Mouse (Mus musculus): ENCODE measurements around the gene Tcp11l1. TPM values are rescaled to one million over a fixed set of nuclear protein-coding genes. Genes with fewer than 3 reads are reported as not detected.

Gene Tcp11l1
- polyA plus RNA-seq, 1 experiment = 11.6 TPM

GRCm38 (mm10) chr2:104739691-104740090 lies 27.7 kb upstream of the Tcp11l1 start:
- Histone ChIP-seq H3K79me2 (ENCODE audit: control insufficient read depth, insufficient read depth) (peaks cover 65% of the 10 kb centered on the region), H3K36me3 (ENCODE audit: control insufficient read depth, insufficient read depth) (no peaks in the 10 kb centered on the region), H3K4me3 (ENCODE audit: insufficient read depth, poor library complexity, severe bottlenecking) (no peak overlapping the region), H3K79me3 (ENCODE audit: low read depth) (peaks cover 27% of the 10 kb centered on the region), H3ac (ENCODE audit: control insufficient read depth, insufficient read length, low read depth) (no peak overlapping the region), H3K27me3 (ENCODE audit: control insufficient read depth, insufficient read depth, insufficient read length) (no peaks in the 10 kb centered on the region)
- no peak for TF ChIP-seq CEBPB (IDR thresholded peaks at IDR 0.05; ENCODE audit: low read depth)
- no peak for TF ChIP-seq MYOG (IDR thresholded peaks at IDR 0.05; ENCODE audit: control insufficient read depth, extremely low read depth, insufficient read length)
- no peak for TF ChIP-seq MAX (IDR thresholded peaks at IDR 0.05)
- no peak for TF ChIP-seq CTCF (IDR thresholded peaks at IDR 0.05; ENCODE audit: control insufficient read depth, insufficient read depth, insufficient read length)
- TF ChIP-seq USF1 (IDR thresholded peaks at IDR 0.05; ENCODE audit: low read depth) = no peak
- TF ChIP-seq MYOD1 (IDR thresholded peaks at IDR 0.05; ENCODE audit: control insufficient read depth, insufficient read length, low read depth) = no peak
- TF ChIP-seq FOSL1 (IDR thresholded peaks at IDR 0.05; ENCODE audit: insufficient read depth, low read length, poor library complexity, severe bottlenecking) = no peak

GRCm38 (mm10) chr2:104736241-104736640 lies 24.3 kb upstream of the Tcp11l1 start:
- TF ChIP-seq CTCF (IDR thresholded peaks at IDR 0.05; ENCODE audit: control insufficient read depth, insufficient read depth, insufficient read length) (no peak), MYOD1 (IDR thresholded peaks at IDR 0.05; ENCODE audit: control insufficient read depth, insufficient read length, low read depth) (no peak), USF1 (IDR thresholded peaks at IDR 0.05; ENCODE audit: low read depth) (no peak), MAX (IDR thresholded peaks at IDR 0.05) (no peak), FOSL1 (IDR thresholded peaks at IDR 0.05; ENCODE audit: insufficient read depth, low read length, poor library complexity, severe bottlenecking) (no peak), MYOG (IDR thresholded peaks at IDR 0.05; ENCODE audit: control insufficient read depth, extremely low read depth, insufficient read length) (no peak), CEBPB (IDR thresholded peaks at IDR 0.05; ENCODE audit: low read depth) (no peak)
- H3K4me3 ChIP-seq (ENCODE audit: insufficient read depth, poor library complexity, severe bottlenecking) = no peak overlapping the region
- no peaks in the 10 kb centered on the region for H3K36me3 ChIP-seq (ENCODE audit: control insufficient read depth, insufficient read depth)
- H3K27me3 ChIP-seq (ENCODE audit: control insufficient read depth, insufficient read depth, insufficient read length) = no peaks in the 10 kb centered on the region
- H3K79me3 ChIP-seq (ENCODE audit: low read depth) = peaks cover 23% of the 10 kb centered on the region
- H3ac ChIP-seq (ENCODE audit: control insufficient read depth, insufficient read length, low read depth) = no peak overlapping the region
- H3K79me2 ChIP-seq (ENCODE audit: control insufficient read depth, insufficient read depth) = peaks cover 65% of the 10 kb centered on the region

GRCm38 (mm10) chr2:104732562-104733256 lies 20.7 kb upstream of the Tcp11l1 start:
- peaks cover 12% of the 10 kb centered on the region for H3K79me3 ChIP-seq (ENCODE audit: low read depth)
- no peaks in the 10 kb centered on the region for H3K27me3 ChIP-seq (ENCODE audit: control insufficient read depth, insufficient read depth, insufficient read length)
- no peak overlapping the region for H3K4me3 ChIP-seq (ENCODE audit: insufficient read depth, poor library complexity, severe bottlenecking)
- no peak overlapping the region for H3ac ChIP-seq (ENCODE audit: control insufficient read depth, insufficient read length, low read depth)
- peaks cover 33% of the 10 kb centered on the region for H3K79me2 ChIP-seq (ENCODE audit: control insufficient read depth, insufficient read depth)
- peaks cover 11% of the 10 kb centered on the region for H3K36me3 ChIP-seq (ENCODE audit: control insufficient read depth, insufficient read depth)
- TF ChIP-seq FOSL1 (IDR thresholded peaks at IDR 0.05; ENCODE audit: insufficient read depth, low read length, poor library complexity, severe bottlenecking) (no peak), USF1 (IDR thresholded peaks at IDR 0.05; ENCODE audit: low read depth) (no peak)

- Histone ChIP-seq H3K79me3 (ENCODE audit: low read depth) (peaks cover 11% of the 10 kb centered on the region), H3K36me3 (ENCODE audit: control insufficient read depth, insufficient read depth) (peaks cover 18% of the 10 kb centered on the region), H3ac (ENCODE audit: control insufficient read depth, insufficient read length, low read depth) (no peak overlapping the region), H3K79me2 (ENCODE audit: control insufficient read depth, insufficient read depth) (peaks cover 29% of the 10 kb centered on the region), H3K27me3 (ENCODE audit: control insufficient read depth, insufficient read depth, insufficient read length) (no peaks in the 10 kb centered on the region), H3K4me3 (ENCODE audit: insufficient read depth, poor library complexity, severe bottlenecking) (no peak overlapping the region)
- TF ChIP-seq CTCF (IDR thresholded peaks at IDR 0.05; ENCODE audit: control insufficient read depth, insufficient read depth, insufficient read length) (no peak), FOSL1 (IDR thresholded peaks at IDR 0.05; ENCODE audit: insufficient read depth, low read length, poor library complexity, severe bottlenecking) (no peak), MAX (IDR thresholded peaks at IDR 0.05) (peak; percentile 52), USF1 (IDR thresholded peaks at IDR 0.05; ENCODE audit: low read depth) (no peak), CEBPB (IDR thresholded peaks at IDR 0.05; ENCODE audit: low read depth) (peak; percentile 54), MYOG (IDR thresholded peaks at IDR 0.05; ENCODE audit: control insufficient read depth, extremely low read depth, insufficient read length) (no peak)
Observed at GRCm38 (mm10) chr2:104732033-104732444, 20.1 kb upstream of the Tcp11l1 start.

- H3K79me2 ChIP-seq (ENCODE audit: control insufficient read depth, insufficient read depth) = no peaks in the 10 kb centered on the region
- H3K4me3 ChIP-seq (ENCODE audit: insufficient read depth, poor library complexity, severe bottlenecking) = no peak overlapping the region
- no peaks in the 10 kb centered on the region for H3K79me3 ChIP-seq (ENCODE audit: low read depth)
- no peak overlapping the region for H3ac ChIP-seq (ENCODE audit: control insufficient read depth, insufficient read length, low read depth)
- H3K27me3 ChIP-seq (ENCODE audit: control insufficient read depth, insufficient read depth, insufficient read length) = no peaks in the 10 kb centered on the region
- TF ChIP-seq MYOD1 (IDR thresholded peaks at IDR 0.05; ENCODE audit: control insufficient read depth, insufficient read length, low read depth) (no peak), MAX (IDR thresholded peaks at IDR 0.05) (no peak), FOSL1 (IDR thresholded peaks at IDR 0.05; ENCODE audit: insufficient read depth, low read length, poor library complexity, severe bottlenecking) (no peak), CEBPB (IDR thresholded peaks at IDR 0.05; ENCODE audit: low read depth) (no peak), USF1 (IDR thresholded peaks at IDR 0.05; ENCODE audit: low read depth) (no peak), MYOG (IDR thresholded peaks at IDR 0.05; ENCODE audit: control insufficient read depth, extremely low read depth, insufficient read length) (no peak), CTCF (IDR thresholded peaks at IDR 0.05; ENCODE audit: control insufficient read depth, insufficient read depth, insufficient read length) (no peak)
- peaks cover 30% of the 10 kb centered on the region for H3K36me3 ChIP-seq (ENCODE audit: control insufficient read depth, insufficient read depth)
Observed at GRCm38 (mm10) chr2:104727369-104727768, 15.4 kb upstream of the Tcp11l1 start.

- Histone ChIP-seq H3K36me3 (ENCODE audit: control insufficient read depth, insufficient read depth) (peaks cover 12% of the 10 kb centered on the region), H3K27me3 (ENCODE audit: control insufficient read depth, insufficient read depth, insufficient read length) (no peaks in the 10 kb centered on the region)
- no peak for TF ChIP-seq MYOD1 (IDR thresholded peaks at IDR 0.05; ENCODE audit: control insufficient read depth, insufficient read length, low read depth)
- no peak for TF ChIP-seq MAX (IDR thresholded peaks at IDR 0.05)
- TF ChIP-seq USF1 (IDR thresholded peaks at IDR 0.05; ENCODE audit: low read depth) = no peak
- no peak for TF ChIP-seq FOSL1 (IDR thresholded peaks at IDR 0.05; ENCODE audit: insufficient read depth, low read length, poor library complexity, severe bottlenecking)
Observed at GRCm38 (mm10) chr2:104722021-104722420, 10.1 kb upstream of the Tcp11l1 start.

More at GRCm38 (mm10) chr2:104722021-104722420, 10.1 kb upstream of the Tcp11l1 start:
- H3K79me3 ChIP-seq (ENCODE audit: low read depth) = no peaks in the 10 kb centered on the region
- no peak overlapping the region for H3K4me3 ChIP-seq (ENCODE audit: insufficient read depth, poor library complexity, severe bottlenecking)
- H3K79me2 ChIP-seq (ENCODE audit: control insufficient read depth, insufficient read depth) = no peaks in the 10 kb centered on the region
- H3ac ChIP-seq (ENCODE audit: control insufficient read depth, insufficient read length, low read depth) = no peak overlapping the region

Data from C2C12 (cell line).